Mouse (Mus musculus): Measurements from ENCODE around the gene Hid1. TPM values are rescaled to one million over a fixed set of nuclear protein-coding genes. Genes with fewer than 3 reads are reported as not detected.

Hid1 gene
- polyA plus RNA-seq, 1 experiment = 1.2 TPM

GRCm38 (mm10) chr11:115341866-115342265 is 25.7 kb downstream of the Hid1 start:
- Histone ChIP-seq H3K4me3 (replicated peaks) (no peak overlapping the region), H3K9me3 (no peaks in the 10 kb centered on the region), H3K36me3 (replicated peaks; ENCODE audit: low read length) (no peaks in the 10 kb centered on the region), H3K27me3 (replicated peaks) (peaks cover 92% of the 10 kb centered on the region), H3K4me1 (peaks cover 11% of the 10 kb centered on the region)
- TF ChIP-seq FLI1 (IDR thresholded peaks at IDR 0.05; ENCODE audit: low read length) (no peak), GATA1 (IDR thresholded peaks at IDR 0.05; ENCODE audit: borderline replicate concordance, low read length) (no peak)

- no peaks in the 10 kb centered on the region for H3K9me3 ChIP-seq
- no peak overlapping the region for H3K4me3 ChIP-seq (replicated peaks)
- peaks cover 92% of the 10 kb centered on the region for H3K27me3 ChIP-seq (replicated peaks)
- TF ChIP-seq FLI1 (IDR thresholded peaks at IDR 0.05; ENCODE audit: low read length) = no peak
- TF ChIP-seq GATA1 (IDR thresholded peaks at IDR 0.05; ENCODE audit: borderline replicate concordance, low read length) = no peak
- H3K36me3 ChIP-seq (replicated peaks; ENCODE audit: low read length) = no peaks in the 10 kb centered on the region
- H3K4me1 ChIP-seq = peaks cover 11% of the 10 kb centered on the region
Observed at GRCm38 (mm10) chr11:115341246-115341645, 26.3 kb downstream of the Hid1 start.

GRCm38 (mm10) chr11:115337826-115338225 is 29.7 kb downstream of the Hid1 start:
- TF ChIP-seq FLI1 (IDR thresholded peaks at IDR 0.05; ENCODE audit: low read length) = no peak
- no peak for TF ChIP-seq GATA1 (IDR thresholded peaks at IDR 0.05; ENCODE audit: borderline replicate concordance, low read length)
- Histone ChIP-seq H3K9me3 (no peaks in the 10 kb centered on the region), H3K36me3 (replicated peaks; ENCODE audit: low read length) (no peaks in the 10 kb centered on the region), H3K4me3 (replicated peaks) (no peak overlapping the region), H3K4me1 (peaks cover 9% of the 10 kb centered on the region), H3K27me3 (replicated peaks) (peaks cover 95% of the 10 kb centered on the region)

- H3K27me3 ChIP-seq (replicated peaks) = peaks cover 95% of the 10 kb centered on the region
- TF ChIP-seq FLI1 (IDR thresholded peaks at IDR 0.05; ENCODE audit: low read length) (no peak), GATA1 (IDR thresholded peaks at IDR 0.05; ENCODE audit: borderline replicate concordance, low read length) (no peak)
Observed at GRCm38 (mm10) chr11:115337350-115337749, 30.2 kb downstream of the Hid1 start.

GRCm38 (mm10) chr11:115336115-115336514 is 31.4 kb downstream of the Hid1 start:
- H3K4me3 ChIP-seq (replicated peaks) = no peak overlapping the region
- peaks cover 9% of the 10 kb centered on the region for H3K4me1 ChIP-seq
- peaks cover 95% of the 10 kb centered on the region for H3K27me3 ChIP-seq (replicated peaks)
- no peak for TF ChIP-seq GATA1 (IDR thresholded peaks at IDR 0.05; ENCODE audit: borderline replicate concordance, low read length)
- TF ChIP-seq FLI1 (IDR thresholded peaks at IDR 0.05; ENCODE audit: low read length) = no peak
- H3K9me3 ChIP-seq = no peaks in the 10 kb centered on the region
- H3K36me3 ChIP-seq (replicated peaks; ENCODE audit: low read length) = no peaks in the 10 kb centered on the region

More at GRCm38 (mm10) chr11:115337350-115337749, 30.2 kb downstream of the Hid1 start:
- no peaks in the 10 kb centered on the region for H3K36me3 ChIP-seq (replicated peaks; ENCODE audit: low read length)
- peaks cover 9% of the 10 kb centered on the region for H3K4me1 ChIP-seq
- H3K9me3 ChIP-seq = no peaks in the 10 kb centered on the region
- no peak overlapping the region for H3K4me3 ChIP-seq (replicated peaks)

- peaks cover 96% of the 10 kb centered on the region for H3K27me3 ChIP-seq (replicated peaks)
- TF ChIP-seq GATA1 (IDR thresholded peaks at IDR 0.05; ENCODE audit: borderline replicate concordance, low read length) = no peak
- no peak for TF ChIP-seq FLI1 (IDR thresholded peaks at IDR 0.05; ENCODE audit: low read length)
- H3K4me1 ChIP-seq = peaks cover 9% of the 10 kb centered on the region
Observed at GRCm38 (mm10) chr11:115335223-115335622, 32.3 kb downstream of the Hid1 start.

GRCm38 (mm10) chr11:115334531-115334930 is 33.0 kb downstream of the Hid1 start, which contains the start of gene Otop3:
TSS of gene Otop3 (plus strand) at chr11:115334731.
- no peak for TF ChIP-seq GATA1 (IDR thresholded peaks at IDR 0.05; ENCODE audit: borderline replicate concordance, low read length)
- TF ChIP-seq FLI1 (IDR thresholded peaks at IDR 0.05; ENCODE audit: low read length) = no peak
- Histone ChIP-seq H3K4me3 (replicated peaks) (no peak within 1 kb of the TSS), H3K36me3 (replicated peaks; ENCODE audit: low read length) (no peaks in the 10 kb centered on the region), H3K27me3 (replicated peaks) (peaks cover 96% of the 10 kb centered on the region), H3K9me3 (no peaks in the 10 kb centered on the region), H3K4me1 (peaks cover 9% of the 10 kb centered on the region)

More at GRCm38 (mm10) chr11:115335223-115335622, 32.3 kb downstream of the Hid1 start:
- H3K4me3 ChIP-seq (replicated peaks) = no peak overlapping the region
- H3K36me3 ChIP-seq (replicated peaks; ENCODE audit: low read length) = no peaks in the 10 kb centered on the region
- no peaks in the 10 kb centered on the region for H3K9me3 ChIP-seq

GRCm38 (mm10) chr11:115329339-115329738 is 38.2 kb downstream of the Hid1 start:
- peaks cover 8% of the 10 kb centered on the region; the same call in 1 of the 2 replicates for H3K4me1 ChIP-seq
- H3K4me3 ChIP-seq (replicated peaks) = no peak overlapping the region
- H3K9me3 ChIP-seq = no peaks in the 10 kb centered on the region
- H3K36me3 ChIP-seq (replicated peaks; ENCODE audit: low read length) = no peaks in the 10 kb centered on the region
- H3K27me3 ChIP-seq (replicated peaks) = peaks cover 95% of the 10 kb centered on the region
- no peak for TF ChIP-seq FLI1 (IDR thresholded peaks at IDR 0.05; ENCODE audit: low read length)
- no peak for TF ChIP-seq GATA1 (IDR thresholded peaks at IDR 0.05; ENCODE audit: borderline replicate concordance, low read length)

GRCm38 (mm10) chr11:115326730-115327129 is 40.8 kb downstream of the Hid1 start:
- TF ChIP-seq GATA1 (IDR thresholded peaks at IDR 0.05; ENCODE audit: borderline replicate concordance, low read length) (no peak), FLI1 (IDR thresholded peaks at IDR 0.05; ENCODE audit: low read length) (no peak)
- no peaks in the 10 kb centered on the region for H3K36me3 ChIP-seq (replicated peaks; ENCODE audit: low read length)
- no peak overlapping the region for H3K4me3 ChIP-seq (replicated peaks)
- H3K4me1 ChIP-seq = peaks cover 18% of the 10 kb centered on the region; the same call in 1 of the 2 replicates
- H3K9me3 ChIP-seq = no peaks in the 10 kb centered on the region
- peaks cover 95% of the 10 kb centered on the region for H3K27me3 ChIP-seq (replicated peaks)

- Histone ChIP-seq H3K4me1 (peaks cover 33% of the 10 kb centered on the region; the same call in 1 of the 2 replicates), H3K27me3 (replicated peaks) (peaks cover 96% of the 10 kb centered on the region), H3K9me3 (peaks cover 5% of the 10 kb centered on the region; the same call in 1 of the 2 replicates), H3K4me3 (replicated peaks) (peak overlapping the region; percentile 44), H3K36me3 (replicated peaks; ENCODE audit: low read length) (no peaks in the 10 kb centered on the region)
- no peak for TF ChIP-seq FLI1 (IDR thresholded peaks at IDR 0.05; ENCODE audit: low read length)
- no peak for TF ChIP-seq GATA1 (IDR thresholded peaks at IDR 0.05; ENCODE audit: borderline replicate concordance, low read length)
Observed at GRCm38 (mm10) chr11:115323354-115323753, 44.2 kb downstream of the Hid1 start.

Measured in megakaryocyte, embryonic 14.5 days (primary cell).